Mouse (Mus musculus): ENCODE data around the gene Grip1. TPM values are rescaled to one million over a fixed set of nuclear protein-coding genes. Genes with fewer than 3 reads are reported as not detected.
A peak's percentile ranks its signal among the peaks of the same experiment; 100 is the strongest.

Grip1 gene
- total and polyA plus RNA-seq, 3 experiments, result 0.31 to 0.45 (median 0.42) TPM

- Histone ChIP-seq H3K4me3 (no peak overlapping the region), H3K27ac (no peak overlapping the region), H3K79me2 (replicated peaks; ENCODE audit: control insufficient read depth, insufficient read depth, low read length) (no peaks in the 10 kb centered on the region), H3K36me3 (ENCODE audit: control insufficient read depth, insufficient read depth, low read length) (no peaks in the 10 kb centered on the region), H3K9ac (ENCODE audit: low read depth, low read length) (no peak overlapping the region), H3K27me3 (ENCODE audit: control insufficient read depth, insufficient read depth, low read length) (no peaks in the 10 kb centered on the region), H3K4me1 (ENCODE audit: control insufficient read depth, insufficient read depth, low read length) (no peaks in the 10 kb centered on the region)
- no peak for TF ChIP-seq CTCF (IDR thresholded peaks at IDR 0.05)
- no peak for TF ChIP-seq POLR2A (IDR thresholded peaks at IDR 0.05; ENCODE audit: insufficient read depth, low read depth, low read length)
- no peak for TF ChIP-seq EP300 (IDR thresholded peaks at IDR 0.05; ENCODE audit: insufficient read depth, low read depth, low read length)
- WGBS, result 54% methylated on average over 4 of the region's 4 CpGs
- no peak for DNase-seq
- intact Hi-C loops (cut with DNase I), result no loop called here
Measured at GRCm38 (mm10) chr10:119628656-119629055, 175.0 kb downstream of the Grip1 start.

GRCm38 (mm10) chr10:119630401-119630800, 176.8 kb downstream of the Grip1 start:
- Histone ChIP-seq H3K79me2 (replicated peaks; ENCODE audit: control insufficient read depth, insufficient read depth, low read length) (no peaks in the 10 kb centered on the region), H3K4me3 (no peak overlapping the region), H3K36me3 (ENCODE audit: control insufficient read depth, insufficient read depth, low read length) (no peaks in the 10 kb centered on the region), H3K9ac (ENCODE audit: low read depth, low read length) (no peak overlapping the region), H3K27ac (no peak overlapping the region), H3K27me3 (ENCODE audit: control insufficient read depth, insufficient read depth, low read length) (no peaks in the 10 kb centered on the region), H3K4me1 (ENCODE audit: control insufficient read depth, insufficient read depth, low read length) (no peaks in the 10 kb centered on the region)
- DNase-seq, result no peak
- TF ChIP-seq POLR2A (IDR thresholded peaks at IDR 0.05; ENCODE audit: insufficient read depth, low read depth, low read length), result no peak
- no peak for TF ChIP-seq CTCF (IDR thresholded peaks at IDR 0.05)
- no peak for TF ChIP-seq EP300 (IDR thresholded peaks at IDR 0.05; ENCODE audit: insufficient read depth, low read depth, low read length)
- intact Hi-C loops (cut with DNase I), result no loop called here
- 96% methylated on average over 5 of the region's 5 CpGs for WGBS

- no peaks in the 10 kb centered on the region for H3K27me3 ChIP-seq (ENCODE audit: control insufficient read depth, insufficient read depth, low read length)
- H3K79me2 ChIP-seq (replicated peaks; ENCODE audit: control insufficient read depth, insufficient read depth, low read length), result no peaks in the 10 kb centered on the region
- H3K9ac ChIP-seq (ENCODE audit: low read depth, low read length), result no peak overlapping the region
- no peak for DNase-seq
- intact Hi-C loops (cut with DNase I), result no loop called here
- no peak overlapping the region for H3K4me3 ChIP-seq
- 50% methylated on average over 9 of the region's 9 CpGs for WGBS
- no peak overlapping the region for H3K27ac ChIP-seq
- TF ChIP-seq CTCF (IDR thresholded peaks at IDR 0.05) (no peak), EP300 (IDR thresholded peaks at IDR 0.05; ENCODE audit: insufficient read depth, low read depth, low read length) (no peak), POLR2A (IDR thresholded peaks at IDR 0.05; ENCODE audit: insufficient read depth, low read depth, low read length) (no peak)
- H3K4me1 ChIP-seq (ENCODE audit: control insufficient read depth, insufficient read depth, low read length), result no peaks in the 10 kb centered on the region
- H3K36me3 ChIP-seq (ENCODE audit: control insufficient read depth, insufficient read depth, low read length), result no peaks in the 10 kb centered on the region
Measured at GRCm38 (mm10) chr10:119631966-119632365, 178.3 kb downstream of the Grip1 start.

- no peak for TF ChIP-seq EP300 (IDR thresholded peaks at IDR 0.05; ENCODE audit: insufficient read depth, low read depth, low read length)
- H3K27me3 ChIP-seq (ENCODE audit: control insufficient read depth, insufficient read depth, low read length), result no peaks in the 10 kb centered on the region
Measured at GRCm38 (mm10) chr10:119634544-119634943, 180.9 kb downstream of the Grip1 start.

GRCm38 (mm10) chr10:119640534-119640933, 186.9 kb downstream of the Grip1 start:
- no peak for DNase-seq
- WGBS, result 65% methylated on average over 10 of the region's 10 CpGs

More at GRCm38 (mm10) chr10:119634544-119634943, 180.9 kb downstream of the Grip1 start:
- 14% methylated on average over 6 of the region's 6 CpGs for WGBS
- Histone ChIP-seq H3K27ac (no peak overlapping the region), H3K79me2 (replicated peaks; ENCODE audit: control insufficient read depth, insufficient read depth, low read length) (no peaks in the 10 kb centered on the region), H3K4me3 (no peak overlapping the region), H3K9ac (ENCODE audit: low read depth, low read length) (no peak overlapping the region), H3K4me1 (ENCODE audit: control insufficient read depth, insufficient read depth, low read length) (no peaks in the 10 kb centered on the region), H3K36me3 (ENCODE audit: control insufficient read depth, insufficient read depth, low read length) (no peaks in the 10 kb centered on the region)
- DNase-seq, result no peak
- intact Hi-C loops (cut with DNase I), result no loop called here

GRCm38 (mm10) chr10:119641011-119641410, 187.4 kb downstream of the Grip1 start:
- WGBS, result 88% methylated on average over 12 of the region's 12 CpGs
- intact Hi-C loops (cut with DNase I), result loop anchor here (10.0 kb wide), 1 partner anchor 554 kb away; no protein-coding TSS in a partner anchor
- H3K4me3 ChIP-seq, result no peak overlapping the region
- no peaks in the 10 kb centered on the region for H3K4me1 ChIP-seq (ENCODE audit: control insufficient read depth, insufficient read depth, low read length)
- DNase-seq, result no peak
- no peak overlapping the region for H3K27ac ChIP-seq
- H3K27me3 ChIP-seq (ENCODE audit: control insufficient read depth, insufficient read depth, low read length), result no peaks in the 10 kb centered on the region
- H3K36me3 ChIP-seq (ENCODE audit: control insufficient read depth, insufficient read depth, low read length), result no peaks in the 10 kb centered on the region
- TF ChIP-seq EP300 (IDR thresholded peaks at IDR 0.05; ENCODE audit: insufficient read depth, low read depth, low read length) (no peak), CTCF (IDR thresholded peaks at IDR 0.05) (no peak), POLR2A (IDR thresholded peaks at IDR 0.05; ENCODE audit: insufficient read depth, low read depth, low read length) (no peak)
- no peaks in the 10 kb centered on the region for H3K79me2 ChIP-seq (replicated peaks; ENCODE audit: control insufficient read depth, insufficient read depth, low read length)
- no peak overlapping the region for H3K9ac ChIP-seq (ENCODE audit: low read depth, low read length)

More at GRCm38 (mm10) chr10:119640534-119640933, 186.9 kb downstream of the Grip1 start:
- H3K79me2 ChIP-seq (replicated peaks; ENCODE audit: control insufficient read depth, insufficient read depth, low read length), result no peaks in the 10 kb centered on the region
- H3K27me3 ChIP-seq (ENCODE audit: control insufficient read depth, insufficient read depth, low read length), result no peaks in the 10 kb centered on the region
- H3K9ac ChIP-seq (ENCODE audit: low read depth, low read length), result no peak overlapping the region
- TF ChIP-seq POLR2A (IDR thresholded peaks at IDR 0.05; ENCODE audit: insufficient read depth, low read depth, low read length) (no peak), CTCF (IDR thresholded peaks at IDR 0.05) (0 out of 2 replicates have a peak, but pooled peaks have one; percentile 7)
- intact Hi-C loops (cut with DNase I), result loop anchor here (10.0 kb wide), 1 partner anchor 554 kb away; no protein-coding TSS in a partner anchor
- H3K27ac ChIP-seq, result no peak overlapping the region
- H3K4me1 ChIP-seq (ENCODE audit: control insufficient read depth, insufficient read depth, low read length), result no peaks in the 10 kb centered on the region
- H3K4me3 ChIP-seq, result no peak overlapping the region
- H3K36me3 ChIP-seq (ENCODE audit: control insufficient read depth, insufficient read depth, low read length), result no peaks in the 10 kb centered on the region
